In genomic region chr4:109440381-109440780, GRCm38 (mm10) we compare ENCODE assay signal across 14 mouse cellular contexts. TPM values are rescaled to one million over a fixed set of nuclear protein-coding genes. Genes with fewer than 3 reads are reported as not detected.
DNase-seq lines count a peak whose midpoint lies in the region; ATAC-seq and TF ChIP-seq lines count a peak whose summit lies in the region.
"Had no signal": no experiment of that assay in that cellular context is flagged by ENCODE, and none has a peak within 500 bp of the region (broad histone marks: within the 10 kb centered on the region; RNA-seq: fewer than 3 reads in every experiment).

No protein-coding gene starts in this region.

- peaks cover 24% of the 10 kb centered on the region; the same call in 1 of the 2 replicates for H3K36me3 ChIP-seq in heart, embryonic 12.5 days
- H3K36me3 ChIP-seq in MEL (ENCODE audit: control insufficient read depth in 1 of 2, insufficient read depth in 2 of 2, low read length in 2 of 2) = peaks cover 0 to 46% of the 10 kb centered on the region in 2 experiments; a peak in 2 of 4 replicates
- peaks cover 3% of the 10 kb centered on the region; the same call in 1 of the 2 replicates for H3K36me3 ChIP-seq in embryonic facial prominence, embryonic 15.5 days
- H3K36me3 ChIP-seq in liver, embryonic 14.5 days (replicated peaks; ENCODE audit: control insufficient read depth, insufficient read depth, low read depth) = peaks cover 38% of the 10 kb centered on the region
- H3K36me3 ChIP-seq: intestine, embryonic 15.5 days; midbrain, embryonic 12.5 days had no signal

- no peaks in the 10 kb centered on the region for H3K27me3 ChIP-seq in heart, embryonic 12.5 days (replicated peaks)
- no peaks in the 10 kb centered on the region for H3K27me3 ChIP-seq in MEL (ENCODE audit: control insufficient read depth in 1 of 2, insufficient read depth in 2 of 2, low read length in 2 of 2)
- no peaks in the 10 kb centered on the region for H3K27me3 ChIP-seq in embryonic facial prominence, embryonic 15.5 days
- no peaks in the 10 kb centered on the region for H3K27me3 ChIP-seq in liver, embryonic 14.5 days (ENCODE audit: control insufficient read depth, insufficient read depth, low read length)
- H3K27me3 ChIP-seq: intestine, embryonic 15.5 days; midbrain, embryonic 12.5 days had no signal

- 96% methylated on average over 5 of the region's 5 CpGs for WGBS in heart, embryonic 12.5 days
- WGBS in embryonic facial prominence, embryonic 15.5 days = 92% methylated on average over 5 of the region's 5 CpGs
- WGBS in liver, embryonic 14.5 days (ENCODE audit: insufficient replicate concordance) = 84% methylated on average over 5 of the region's 5 CpGs

- DNase-seq in heart, postnatal 4 days = no peak
- no peak for DNase-seq in MEL (ENCODE audit: low read depth, low spot score)
- DNase-seq in liver, embryonic 14.5 days (ENCODE audit: low read depth in 3 of 3, low spot score in 3 of 3) = no peak
- DNase-seq in T-cell, adult 2 months (ENCODE audit: low spot score) = no peak
- DNase-seq in right cerebral cortex, postnatal 14 days = no peak
- DNase-seq: adrenal gland, adult 2 months; cerebellum, adult 2 months; forebrain, postnatal 0 days; gastrocnemius, postnatal 10 days; lung, postnatal 14 days had no signal

- H3K9ac ChIP-seq in heart, embryonic 12.5 days = no peak overlapping the region
- H3K9ac ChIP-seq in MEL (ENCODE audit: control insufficient read depth, low read depth, low read length, poor library complexity, severe bottlenecking) = no peak overlapping the region
- H3K9ac ChIP-seq in embryonic facial prominence, embryonic 15.5 days = no peak overlapping the region
- H3K9ac ChIP-seq in liver, embryonic 14.5 days (replicated peaks) = peak overlapping the region; percentile 76
- H3K9ac ChIP-seq: forebrain, postnatal 0 days; intestine, embryonic 15.5 days; midbrain, embryonic 12.5 days had no signal

- no peak for ATAC-seq in heart, embryonic 12.5 days (ENCODE audit: insufficient number of reproducible peaks, low FRiP score)
- ATAC-seq in embryonic facial prominence, embryonic 15.5 days (ENCODE audit: insufficient number of reproducible peaks, low FRiP score, low TSS enrichment, low read depth) = no peak
- no peak for ATAC-seq in liver, embryonic 14.5 days (ENCODE audit: insufficient read depth)
- ATAC-seq: forebrain, postnatal 0 days had no signal

- TF ChIP-seq POLR2A in MEL (IDR thresholded peaks at IDR 0.05; ENCODE audit: control insufficient read depth in 1 of 2, insufficient read depth in 1 of 2, low read depth in 1 of 2, low read length in 2 of 2, poor library complexity in 1 of 2) = no peak

- peaks cover 44% of the 10 kb centered on the region for H3K4me1 ChIP-seq in heart, embryonic 12.5 days (replicated peaks)
- peaks cover 23 to 59% of the 10 kb centered on the region in 2 experiments for H3K4me1 ChIP-seq in MEL (ENCODE audit: control insufficient read depth in 1 of 2, insufficient read depth in 2 of 2, low read length in 2 of 2)
- H3K4me1 ChIP-seq in embryonic facial prominence, embryonic 15.5 days = peaks cover 12% of the 10 kb centered on the region
- peaks cover 74 to 76% of the 10 kb centered on the region in 2 experiments for H3K4me1 ChIP-seq in liver, embryonic 14.5 days (replicated peaks; ENCODE audit: control insufficient read depth in 2 of 2, insufficient read depth in 2 of 2, low read length in 1 of 2)
- H3K4me1 ChIP-seq: intestine, embryonic 15.5 days had no signal

- TF ChIP-seq RAD21 in MEL (IDR thresholded peaks at IDR 0.05; ENCODE audit: low read depth, low read length) = no peak

- H3K4me3 ChIP-seq in heart, embryonic 12.5 days = no peak overlapping the region
- no peak overlapping the region for H3K4me3 ChIP-seq in MEL (ENCODE audit: control insufficient read depth in 1 of 2, insufficient read depth in 1 of 2, low read depth in 2 of 2, low read length in 2 of 2)
- H3K4me3 ChIP-seq in embryonic facial prominence, embryonic 15.5 days (replicated peaks) = no peak overlapping the region
- H3K4me3 ChIP-seq in liver, embryonic 14.5 days (ENCODE audit: insufficient read depth in 1 of 2, low read depth in 2 of 2, low read length in 2 of 2) = peak overlapping the region; percentile 3 to 33; a peak in 3 of 4 replicates
- H3K4me3 ChIP-seq: intestine, embryonic 15.5 days; midbrain, embryonic 12.5 days had no signal

- TF ChIP-seq EP300 in MEL (IDR thresholded peaks at IDR 0.05; ENCODE audit: low read depth in 1 of 2, low read length in 2 of 2) = no peak
- TF ChIP-seq EP300 in liver, embryonic 14.5 days (IDR thresholded peaks at IDR 0.05; ENCODE audit: low read depth) = no peak

- H3K27ac ChIP-seq in heart, embryonic 12.5 days (ENCODE audit: poor library complexity, severe bottlenecking) = 0 out of 2 replicates have a peak overlapping the region, but pooled peaks have one; percentile 21
- peak overlapping the region; percentile 50 for H3K27ac ChIP-seq in MEL (ENCODE audit: control insufficient read depth, low read depth, low read length)
- H3K27ac ChIP-seq in embryonic facial prominence, embryonic 15.5 days (replicated peaks) = peak overlapping the region; percentile 60
- H3K27ac ChIP-seq in liver, embryonic 14.5 days = peak overlapping the region; percentile 98
- H3K27ac ChIP-seq: intestine, embryonic 15.5 days had no signal

- H3K79me2 ChIP-seq in MEL (ENCODE audit: control insufficient read depth, insufficient read depth, low read length, poor library complexity) = no peaks in the 10 kb centered on the region

- no peaks in the 10 kb centered on the region for H3K9me3 ChIP-seq in heart, embryonic 12.5 days (replicated peaks)
- no peaks in the 10 kb centered on the region for H3K9me3 ChIP-seq in MEL (replicated peaks; ENCODE audit: insufficient read depth, low read length)
- no peaks in the 10 kb centered on the region for H3K9me3 ChIP-seq in embryonic facial prominence, embryonic 15.5 days (replicated peaks)
- no peaks in the 10 kb centered on the region for H3K9me3 ChIP-seq in liver, embryonic 14.5 days (ENCODE audit: control insufficient read depth, low read length)
- H3K9me3 ChIP-seq: intestine, embryonic 15.5 days; midbrain, embryonic 12.5 days had no signal

- no peak overlapping the region for H3K4me2 ChIP-seq in heart, embryonic 12.5 days
- no peak overlapping the region for H3K4me2 ChIP-seq in embryonic facial prominence, embryonic 15.5 days (replicated peaks)
- peak overlapping the region; percentile 66 for H3K4me2 ChIP-seq in liver, embryonic 14.5 days (ENCODE audit: low read depth)
- H3K4me2 ChIP-seq: intestine, embryonic 15.5 days; midbrain, embryonic 12.5 days had no signal

- no peak for TF ChIP-seq CTCF in MEL (IDR thresholded peaks at IDR 0.05 in 2 of 3, conservative IDR thresholded peaks at IDR 0.05 in 1 of 3; ENCODE audit: control insufficient read depth in 1 of 3, insufficient read depth in 1 of 3, low read depth in 2 of 3, low read length in 3 of 3, poor library complexity in 1 of 3, severe bottlenecking in 1 of 3)
- TF ChIP-seq CTCF in liver, embryonic 14.5 days (IDR thresholded peaks at IDR 0.05; ENCODE audit: low read depth) = no peak

TF ChIP-seq in MEL, 35 proteins besides CTCF, POLR2A, EP300 and RAD21:
- TF ChIP-seq GATA1 (IDR thresholded peaks at IDR 0.05; ENCODE audit: low read depth, low read length) (no peak), NELFE (IDR thresholded peaks at IDR 0.05; ENCODE audit: low read depth, low read length) (no peak), ELF1 (IDR thresholded peaks at IDR 0.05; ENCODE audit: low read depth, low read length) (no peak), JUND (IDR thresholded peaks at IDR 0.05; ENCODE audit: low read depth, low read length) (no peak), POLR2AphosphoS2 (IDR thresholded peaks at IDR 0.05; ENCODE audit: low read length) (no peak)

RNA-seq across cellular contexts. Expression of gene Ttc39a, which starts 34.0 kb away (rescaled TPM):
- polyA plus RNA-seq in heart, embryonic 12.5 days (2016; fragmentation: Nextera tagmentation; extraction: Ambion mirVana) = 11.6 and 11.8 TPM in 2 replicates
- 1 to 10 TPM; 3.3 to 4.1 TPM for total RNA-seq in heart, postnatal 4 days (2021)
- 1.8 and 2.8 TPM in 2 replicates for total RNA-seq in MEL (2012; rRNA removed)
- polyA plus RNA-seq in MEL (2012; ENCODE audit: insufficient read depth in 1 of 2, insufficient read length in 2 of 2, low read depth in 1 of 2, low replicate concordance in 2 of 2, missing spikeins in 1 of 2) = 1 to 10 TPM in 1 of 2 experiments, not detected in 1; 4.2 TPM
- polyA plus RNA-seq in embryonic facial prominence, embryonic 15.5 days (2015; fragmentation: Nextera tagmentation; extraction: Ambion mirVana) = 6.6 and 7.5 TPM in 2 replicates
- polyA plus RNA-seq in liver, embryonic 14.5 days (2012; rRNA removed) = 8.7 and 11.7 TPM in 2 replicates
- polyA plus RNA-seq in liver, embryonic 14.5 days (2014; fragmentation: Nextera tagmentation; extraction: Ambion mirVana) = 13.6 and 15.4 TPM in 2 replicates

RNA-seq across cellular contexts. Expression of gene Rnf11, which starts 44.1 kb away (rescaled TPM):
- polyA plus RNA-seq in heart, embryonic 12.5 days (2016; fragmentation: Nextera tagmentation; extraction: Ambion mirVana) = 62.2 and 63.9 TPM in 2 replicates
- 100 to 1,000 TPM; 106 to 107 TPM for total RNA-seq in heart, postnatal 4 days (2021)
- 7.9 and 8.7 TPM in 2 replicates for total RNA-seq in MEL (2012; rRNA removed)
- 1 to 10 TPM in 1 of 2 experiments, not detected in 1; 8.6 TPM for polyA plus RNA-seq in MEL (2012; ENCODE audit: insufficient read depth in 1 of 2, insufficient read length in 2 of 2, low read depth in 1 of 2, low replicate concordance in 2 of 2, missing spikeins in 1 of 2)
- 53.5 and 54.0 TPM in 2 replicates for polyA plus RNA-seq in embryonic facial prominence, embryonic 15.5 days (2015; fragmentation: Nextera tagmentation; extraction: Ambion mirVana)
- polyA plus RNA-seq in liver, embryonic 14.5 days (2012; rRNA removed) = 13.6 and 22.2 TPM in 2 replicates
- 39.1 and 40.7 TPM in 2 replicates for polyA plus RNA-seq in liver, embryonic 14.5 days (2014; fragmentation: Nextera tagmentation; extraction: Ambion mirVana)

Comparison
In these comparisons a context has a peak if more than half of its experiments do, and no peak if none do; other contexts are left out.
1. H3K27ac ChIP-seq: peak in every context shown above with its lines; median percentile 98 in liver, embryonic 14.5 days; 60 in embryonic facial prominence, embryonic 15.5 days; 50 in MEL; 21 in heart, embryonic 12.5 days.
2. H3K4me3 ChIP-seq: peak in liver, embryonic 14.5 days (2 of 2); none in heart, embryonic 12.5 days (single experiment), MEL (0 of 2) and embryonic facial prominence, embryonic 15.5 days (single experiment).